Mouse (Mus musculus) Muller cell, postnatal 12 days (primary cell): Measurements from ENCODE around the gene Ranbp2.

Source experiments
- DNase-seq: peaks from one replicate; pipeline ENCODE4 v3.0.0-alpha.2; 2015; ENCODE audit errors: inconsistent ontology term

Ranbp2 gene

GRCm38 (mm10) chr10:58446384-58447279 is at the start of gene Ranbp2:
Gene Ranbp2, plus strand, starts transcription at chr10:58446920.
- DNase-seq = peak; percentile 98

- no peak for DNase-seq
These were observed 47.8 kb upstream of the Ranbp2 start for GRCm38 (mm10) chr10:58398941-58399340.

- DNase-seq = no peak
These were observed 44.9 kb upstream of the Ranbp2 start for GRCm38 (mm10) chr10:58401838-58402237.

- DNase-seq = no peak
These were observed 42.1 kb upstream of the Ranbp2 start for GRCm38 (mm10) chr10:58404639-58405038.

GRCm38 (mm10) chr10:58405285-58405948 is 41.3 kb upstream of the Ranbp2 start:
- no peak for DNase-seq

GRCm38 (mm10) chr10:58405949-58406305 is 40.8 kb upstream of the Ranbp2 start:
- no peak for DNase-seq

- no peak for DNase-seq
These were observed 34.4 kb upstream of the Ranbp2 start for GRCm38 (mm10) chr10:58412331-58412730.

GRCm38 (mm10) chr10:58412852-58413251 is 33.9 kb upstream of the Ranbp2 start:
- DNase-seq = no peak

GRCm38 (mm10) chr10:58416702-58417101 is 30.0 kb upstream of the Ranbp2 start:
- DNase-seq = no peak

- no peak for DNase-seq
These were observed 28.3 kb upstream of the Ranbp2 start for GRCm38 (mm10) chr10:58418290-58418971.

- DNase-seq = no peak
These were observed 18.8 kb upstream of the Ranbp2 start for GRCm38 (mm10) chr10:58427930-58428329.

- peak; percentile 36 for DNase-seq
These were observed 870 bp upstream of the Ranbp2 start for GRCm38 (mm10) chr10:58445850-58446249.

- DNase-seq = peak; percentile 24
These were observed 611 bp downstream of the Ranbp2 start for GRCm38 (mm10) chr10:58447280-58447781.

- DNase-seq = no peak
These were observed 4.9 kb downstream of the Ranbp2 start for GRCm38 (mm10) chr10:58451575-58451974.

- no peak for DNase-seq
These were observed 5.5 kb downstream of the Ranbp2 start for GRCm38 (mm10) chr10:58452185-58452584.

GRCm38 (mm10) chr10:58459896-58460295 is 13.2 kb downstream of the Ranbp2 start:
- DNase-seq = no peak

GRCm38 (mm10) chr10:58477086-58477755 is 30.5 kb downstream of the Ranbp2 start:
- DNase-seq = no peak

- no peak for DNase-seq
These were observed 31.4 kb downstream of the Ranbp2 start for GRCm38 (mm10) chr10:58478071-58478578.

- no peak for DNase-seq
These were observed 33.3 kb downstream of the Ranbp2 start for GRCm38 (mm10) chr10:58479954-58480490.

GRCm38 (mm10) chr10:58491031-58491430 is 44.3 kb downstream of the Ranbp2 start:
- no peak for DNase-seq

- no peak for DNase-seq
These were observed 48.9 kb downstream of the Ranbp2 start for GRCm38 (mm10) chr10:58495637-58496036.
